Mouse (Mus musculus) kidney, embryonic 16.5 days (tissue): ENCODE data around the gene Rgs7bp. TPM values are rescaled to one million over a fixed set of nuclear protein-coding genes. Genes with fewer than 3 reads are reported as not detected.
A peak's percentile ranks its signal among the peaks of the same experiment; 100 is the strongest.

Experiments
- ATAC-seq: fragments of 200-750 bp; cut with Nextera tagmentation; 2 replicates; pipeline ENCODE4 v1.8.0; 2017; ENCODE audit warnings: moderate TSS enrichment; ENCODE audit not compliant: low FRiP score, low TSS enrichment
- H3K27ac ChIP-seq: fragments of 300-500 bp; sonication (generic); 2 replicates; pipeline ENCODE4 v1.5.1; 2014; ENCODE audit warnings: low read length
- H3K27me3 ChIP-seq: fragments of 300-500 bp; sonication (generic); 2 replicates; pipeline ENCODE4 v1.6.1; 2014; ENCODE audit warnings: low read length, control low read depth, mixed read lengths; ENCODE audit not compliant: insufficient read depth
- H3K36me3 ChIP-seq: fragments of 300-500 bp; sonication (generic); 2 replicates; pipeline ENCODE4 v1.6.1; 2014; ENCODE audit warnings: low read length, control low read depth, mixed read lengths; ENCODE audit not compliant: insufficient read depth
- H3K4me1 ChIP-seq: fragments of 300-500 bp; sonication (generic); 2 replicates; pipeline ENCODE4 v1.6.1; 2014; ENCODE audit warnings: low read length, control low read depth, mixed read lengths; ENCODE audit not compliant: insufficient read depth
- H3K4me2 ChIP-seq: fragments of 300-500 bp; sonication (generic); replicated peaks from 2 replicates; pipeline ENCODE4 v1.6.1; 2014; ENCODE audit warnings: low read depth, low read length
- H3K4me3 ChIP-seq: fragments of 300-500 bp; sonication (generic); 2 replicates; pipeline ENCODE4 v1.5.1; 2014; ENCODE audit warnings: mild to moderate bottlenecking, low read length
- H3K9ac ChIP-seq: fragments of 300-500 bp; sonication (generic); replicated peaks from 2 replicates; pipeline ENCODE4 v1.6.1; 2014; ENCODE audit warnings: low read length
- H3K9me3 ChIP-seq: fragments of 300-500 bp; sonication (generic); 2 replicates; pipeline ENCODE4 v1.6.1; 2016; ENCODE audit warnings: low read length, control low read depth
- WGBS: fragments of 180-500 bp; shearing (Covaris S2); extraction: QIAGEN DNeasy Blood & Tissue Kit; methylation state at CpG from one replicate; pipeline ENCODE4 v1.1.7; 2014; 5-methylcytosine and 5-hydroxymethylcytosine counted together
- polyA plus RNA-seq: library from polyadenylated mRNA; unstranded; fragments of >200 nt; fragmentation: Nextera tagmentation; extraction: Ambion mirVana; gene quantifications from 2 replicates; pipeline ENCODE4 v1.2.1, GENCODE M21; 2015

The Rgs7bp gene
- polyA plus RNA-seq, 1 experiment from 2014 or later, result 2.0 TPM

DNA sequence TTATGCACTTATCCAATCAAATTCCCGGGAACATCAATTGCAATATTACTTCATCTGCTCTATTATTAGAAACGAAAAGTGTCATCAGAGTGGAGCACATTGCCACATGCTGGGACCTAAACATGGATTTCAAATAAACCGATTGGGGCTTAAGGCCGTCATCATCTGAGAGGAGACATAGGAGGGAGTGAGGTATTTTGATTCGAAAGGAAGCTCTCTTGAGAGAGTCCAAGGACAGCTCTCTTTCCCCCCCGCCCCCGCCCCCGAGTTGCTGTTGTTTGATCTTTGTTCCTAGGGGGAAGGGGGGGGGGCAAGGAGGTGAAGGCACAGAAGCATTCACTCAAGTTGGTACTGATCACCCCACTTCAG is 195 bp upstream of the Rgs7bp start:
- ATAC-seq, result peak; percentile 44

DNA sequence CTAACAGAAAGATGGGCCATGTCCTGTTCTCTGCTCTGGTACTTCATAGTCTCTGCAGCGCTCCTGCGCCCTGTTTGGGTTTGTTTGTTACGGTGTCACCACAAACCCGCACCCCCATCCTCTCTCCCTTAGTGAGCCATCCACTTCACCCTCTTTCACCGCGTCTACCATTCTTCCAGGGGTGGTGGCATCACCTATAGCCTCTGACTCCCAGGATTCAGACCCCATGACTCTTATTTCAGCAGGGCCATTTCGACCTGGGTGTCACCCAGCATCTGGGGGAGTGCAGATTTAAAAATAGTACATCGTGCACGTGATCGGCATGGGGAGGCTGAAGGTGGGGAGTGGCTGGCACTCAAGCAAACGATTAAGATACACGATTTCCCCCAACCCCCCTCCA is 1.1 kb downstream of the Rgs7bp start:
- WGBS, result 1% methylated on average over 12 of the region's 12 CpGs
- no peaks in the 10 kb centered on the region for H3K9me3 ChIP-seq
- peak overlapping the region; percentile 94 for H3K4me2 ChIP-seq
- peak overlapping the region; percentile 73 for H3K9ac ChIP-seq
- no peak for ATAC-seq
- no peak overlapping the region for H3K27ac ChIP-seq
- H3K4me1 ChIP-seq, result peaks cover 6% of the 10 kb centered on the region; the same call in 1 of the 2 replicates
- peak overlapping the region; percentile 69 for H3K4me3 ChIP-seq
- H3K27me3 ChIP-seq, result peaks cover 29% of the 10 kb centered on the region
- no peaks in the 10 kb centered on the region for H3K36me3 ChIP-seq

More for the DNA sequence above, 195 bp upstream of the Rgs7bp start:
- Histone ChIP-seq H3K27ac (peak overlapping the region; percentile 71), H3K4me3 (peak overlapping the region; percentile 69), H3K9ac (no peak overlapping the region), H3K9me3 (no peaks in the 10 kb centered on the region), H3K36me3 (no peaks in the 10 kb centered on the region), H3K4me1 (peaks cover 6% of the 10 kb centered on the region; the same call in 1 of the 2 replicates), H3K27me3 (peaks cover 28% of the 10 kb centered on the region), H3K4me2 (peak overlapping the region; percentile 94)
- WGBS, result 1% methylated on average over 8 of the region's 8 CpGs

DNA sequence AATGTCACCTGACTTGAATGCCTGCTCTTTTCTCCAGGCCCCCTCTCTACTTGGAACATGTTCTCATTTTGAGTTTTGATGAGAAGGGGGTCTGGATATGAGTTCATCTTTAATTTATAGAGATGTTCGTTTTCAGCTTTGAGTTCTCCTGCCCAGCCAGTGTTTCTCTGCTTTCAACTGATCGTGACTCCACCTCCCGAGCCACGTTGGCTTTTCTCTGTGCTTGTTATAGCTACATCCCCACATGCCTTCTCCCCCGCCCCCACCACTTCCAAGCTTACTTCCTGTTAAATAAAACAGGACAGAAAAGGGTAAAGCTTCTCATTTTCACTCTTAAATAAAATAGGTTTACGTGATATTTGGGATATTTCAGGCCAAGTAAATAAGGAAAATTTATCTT is 3.3 kb downstream of the Rgs7bp start:
- no peak for ATAC-seq
- Histone ChIP-seq H3K9ac (no peak overlapping the region), H3K27ac (no peak overlapping the region), H3K36me3 (no peaks in the 10 kb centered on the region), H3K4me3 (no peak overlapping the region), H3K4me1 (peaks cover 6% of the 10 kb centered on the region; the same call in 1 of the 2 replicates), H3K9me3 (no peaks in the 10 kb centered on the region), H3K4me2 (peak overlapping the region; percentile 18; the same call in 1 of the 2 replicates), H3K27me3 (peaks cover 29% of the 10 kb centered on the region)
- WGBS, result 42% methylated on average over 6 of the region's 6 CpGs

- H3K4me1 ChIP-seq, result 0 out of 2 replicates have a peak, but pooled peaks cover 3% of the 10 kb centered on the region
- no peak for ATAC-seq
- peaks cover 22% of the 10 kb centered on the region for H3K27me3 ChIP-seq
- no peak overlapping the region for H3K4me3 ChIP-seq
- H3K9me3 ChIP-seq, result no peaks in the 10 kb centered on the region
- WGBS, result 78% methylated on average over 8 of the region's 8 CpGs
- no peak overlapping the region for H3K4me2 ChIP-seq
- H3K27ac ChIP-seq, result no peak overlapping the region
- no peak overlapping the region for H3K9ac ChIP-seq
- no peaks in the 10 kb centered on the region for H3K36me3 ChIP-seq
These were observed 6.1 kb downstream of the Rgs7bp start for GRCm38 (mm10) chr13:105048662-105049061.

DNA sequence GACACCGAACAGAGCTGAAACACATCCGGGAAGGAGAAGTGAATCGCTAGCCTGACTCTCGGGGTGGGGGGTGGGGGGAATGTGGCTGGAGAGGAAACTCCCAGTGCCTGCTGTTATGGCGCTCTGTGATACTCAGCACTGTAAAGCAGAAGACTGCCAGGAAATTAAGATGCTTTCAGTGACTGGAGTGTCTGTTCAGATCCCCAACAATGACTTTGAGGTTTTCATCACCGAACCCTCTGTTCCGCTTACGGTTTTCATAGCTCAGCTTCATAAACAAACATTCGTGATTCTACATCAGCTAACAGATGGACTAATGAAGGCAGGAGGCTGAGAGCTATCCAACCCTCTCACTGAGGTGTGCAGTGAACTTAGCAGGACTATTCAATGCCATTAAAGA is 7.4 kb downstream of the Rgs7bp start:
- H3K9ac ChIP-seq, result no peak overlapping the region
- no peaks in the 10 kb centered on the region for H3K36me3 ChIP-seq
- peak overlapping the region; percentile 23; the same call in 1 of the 2 replicates for H3K4me2 ChIP-seq
- H3K27me3 ChIP-seq, result peaks cover 10% of the 10 kb centered on the region
- H3K9me3 ChIP-seq, result no peaks in the 10 kb centered on the region
- ATAC-seq, result no peak; the same call in 1 of the 2 replicates
- H3K4me3 ChIP-seq, result no peak overlapping the region
- H3K27ac ChIP-seq, result no peak overlapping the region
- no peaks in the 10 kb centered on the region for H3K4me1 ChIP-seq
- 56% methylated on average over 9 of the region's 9 CpGs for WGBS

DNA sequence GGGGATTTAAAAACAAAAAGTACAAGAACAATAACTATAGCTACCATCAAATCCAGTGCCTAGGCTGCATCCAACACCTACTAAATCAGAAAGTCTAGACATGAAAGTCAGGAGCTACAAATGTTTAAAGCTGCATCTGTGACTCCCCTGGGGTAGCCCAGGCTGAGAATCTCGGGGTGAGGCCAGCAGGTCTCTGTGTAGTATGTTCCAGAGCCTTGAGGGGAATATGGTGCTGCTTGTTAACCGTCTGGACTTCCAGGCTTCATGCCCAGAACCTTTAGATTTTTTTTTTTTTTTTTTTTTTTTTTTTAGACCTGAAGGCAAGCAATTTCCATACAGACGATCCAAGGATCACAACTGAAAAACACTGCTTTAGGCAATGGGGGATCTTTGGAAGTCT is 10.8 kb downstream of the Rgs7bp start:
- Histone ChIP-seq H3K4me1 (no peaks in the 10 kb centered on the region), H3K4me2 (no peak overlapping the region), H3K36me3 (no peaks in the 10 kb centered on the region), H3K4me3 (no peak overlapping the region), H3K27ac (no peak overlapping the region), H3K9ac (no peak overlapping the region), H3K27me3 (no peaks in the 10 kb centered on the region), H3K9me3 (no peaks in the 10 kb centered on the region)
- no peak for ATAC-seq
- WGBS, result 60% methylated on average over 3 of the region's 3 CpGs

DNA sequence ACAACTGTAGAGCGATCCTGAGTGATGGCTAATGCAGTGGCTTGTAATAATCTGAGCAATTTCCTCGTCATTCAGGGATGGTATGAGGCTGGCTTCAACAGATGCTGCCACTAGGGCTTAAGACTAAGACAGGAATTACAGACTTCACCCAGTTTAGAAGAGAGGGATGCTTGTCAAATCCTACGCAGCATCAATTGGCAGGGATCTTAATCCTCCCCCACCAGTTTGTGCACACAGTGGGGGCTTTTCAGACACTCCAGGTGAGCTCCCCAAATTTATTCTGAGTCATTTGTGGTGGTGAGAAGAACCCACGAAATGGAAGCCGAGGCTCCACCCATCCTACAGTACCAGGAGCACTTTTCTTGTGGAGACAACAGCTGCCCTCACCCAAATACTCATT is 16.4 kb downstream of the Rgs7bp start:
- ATAC-seq, result no peak
- no peaks in the 10 kb centered on the region for H3K27me3 ChIP-seq
- no peak overlapping the region for H3K4me3 ChIP-seq
- no peak overlapping the region for H3K27ac ChIP-seq
- no peaks in the 10 kb centered on the region for H3K9me3 ChIP-seq
- no peak overlapping the region for H3K4me2 ChIP-seq
- WGBS, result 78% methylated on average over 5 of the region's 5 CpGs
- no peak overlapping the region for H3K9ac ChIP-seq
- H3K36me3 ChIP-seq, result no peaks in the 10 kb centered on the region
- H3K4me1 ChIP-seq, result no peaks in the 10 kb centered on the region

DNA sequence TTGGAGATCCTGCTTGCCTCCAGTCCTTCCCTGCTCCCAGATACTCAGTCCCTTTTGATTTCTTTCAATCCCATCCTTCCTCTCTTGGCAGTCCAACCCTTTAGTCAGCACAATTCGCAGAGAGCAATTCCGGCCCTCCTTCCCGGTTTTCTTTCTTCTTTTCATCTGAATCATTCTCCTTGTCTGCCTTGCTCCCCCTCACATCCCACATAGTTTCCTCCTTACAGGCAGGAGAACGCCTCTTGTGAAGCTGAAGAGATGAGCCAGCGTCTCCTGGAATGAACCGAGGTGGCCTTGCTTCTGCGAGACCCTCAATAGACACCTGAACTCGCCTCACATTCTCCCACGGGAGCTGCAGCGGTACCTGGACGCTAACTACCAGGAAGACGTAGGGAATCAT is 16.9 kb downstream of the Rgs7bp start:
- no peak for ATAC-seq
- Histone ChIP-seq H3K36me3 (no peaks in the 10 kb centered on the region), H3K4me2 (no peak overlapping the region), H3K27ac (no peak overlapping the region), H3K9me3 (no peaks in the 10 kb centered on the region), H3K9ac (no peak overlapping the region), H3K4me1 (no peaks in the 10 kb centered on the region), H3K27me3 (no peaks in the 10 kb centered on the region), H3K4me3 (no peak overlapping the region)
- WGBS, result 84% methylated on average over 12 of the region's 12 CpGs

DNA sequence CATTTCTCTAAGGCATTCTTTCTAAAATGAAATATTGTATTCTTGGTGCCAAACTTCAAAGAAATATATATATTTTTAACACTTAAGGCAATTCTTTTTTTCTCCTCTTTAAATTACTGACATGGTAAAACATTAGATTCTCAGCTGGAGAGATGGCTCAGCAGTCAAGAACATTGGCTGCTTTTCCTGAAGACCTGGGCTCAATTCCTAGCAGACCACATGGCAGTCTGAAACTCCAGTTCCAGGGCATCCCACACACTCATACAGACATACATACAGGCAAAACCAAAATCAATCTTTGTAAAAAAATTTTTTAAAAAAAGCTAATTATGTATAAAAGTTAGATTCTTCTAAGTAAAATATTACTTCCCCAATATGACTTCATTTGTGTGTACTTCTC is 22.8 kb downstream of the Rgs7bp start:
- no peak overlapping the region for H3K4me2 ChIP-seq
- no peaks in the 10 kb centered on the region for H3K4me1 ChIP-seq
- no peaks in the 10 kb centered on the region for H3K36me3 ChIP-seq
- no peak overlapping the region for H3K9ac ChIP-seq
- H3K27ac ChIP-seq, result no peak overlapping the region
- H3K9me3 ChIP-seq, result no peaks in the 10 kb centered on the region
- H3K4me3 ChIP-seq, result no peak overlapping the region
- no peak for ATAC-seq
- H3K27me3 ChIP-seq, result no peaks in the 10 kb centered on the region

DNA sequence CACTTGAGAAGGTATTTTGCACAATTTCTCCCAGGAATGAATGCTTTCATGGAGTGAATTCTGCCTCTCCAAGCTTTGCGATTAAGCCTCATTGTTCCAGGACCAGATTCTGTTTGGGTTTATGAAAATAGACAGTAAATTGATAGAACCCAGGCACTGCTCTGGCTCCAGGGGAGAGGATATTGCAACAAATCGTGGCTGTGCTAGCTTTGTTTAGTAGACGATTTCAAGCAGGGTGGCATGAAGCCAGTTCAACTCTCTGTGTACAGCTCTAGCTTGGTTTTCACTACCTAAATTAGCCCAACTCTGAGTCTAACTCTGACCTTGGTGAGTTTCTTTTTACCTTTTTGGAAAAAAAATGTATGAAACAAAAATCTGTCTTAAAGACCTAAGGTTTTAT is 26.5 kb downstream of the Rgs7bp start:
- 76% methylated on average over 3 of the region's 3 CpGs for WGBS
- Histone ChIP-seq H3K27me3 (no peaks in the 10 kb centered on the region), H3K27ac (no peak overlapping the region), H3K4me2 (no peak overlapping the region), H3K4me1 (no peaks in the 10 kb centered on the region), H3K9ac (no peak overlapping the region), H3K4me3 (no peak overlapping the region), H3K36me3 (no peaks in the 10 kb centered on the region), H3K9me3 (no peaks in the 10 kb centered on the region)
- no peak for ATAC-seq
